21 mouse cellular contexts compared by ENCODE assay signal in the genomic region with DNA sequence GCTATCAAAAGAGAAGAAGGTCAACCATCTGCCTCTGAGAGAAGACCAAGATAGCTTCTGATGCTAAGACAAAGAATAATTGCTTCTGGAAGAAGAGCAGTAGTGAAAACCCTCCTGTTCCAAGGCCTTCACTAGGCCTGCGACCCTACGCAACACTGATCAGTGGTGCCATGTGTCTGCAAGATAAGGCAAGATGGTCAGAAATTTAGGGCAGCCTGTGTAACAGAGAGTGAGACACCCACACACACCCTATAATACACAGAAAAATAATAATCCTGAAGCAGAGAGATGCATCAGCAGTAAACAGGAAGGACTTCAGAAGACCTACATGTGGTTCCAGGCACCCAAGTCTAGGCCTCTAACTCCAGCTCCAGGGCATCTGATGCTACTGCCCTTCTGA. TPM values are rescaled to one million over a fixed set of nuclear protein-coding genes. Genes with fewer than 3 reads are reported as not detected.
DNase-seq lines count a peak whose midpoint lies in the region; ATAC-seq and TF ChIP-seq lines count a peak whose summit lies in the region.
"Had no signal": no experiment of that assay in that cellular context is flagged by ENCODE, and none has a peak within 500 bp of the region (broad histone marks: within the 10 kb centered on the region; RNA-seq: fewer than 3 reads in every experiment).

No protein-coding gene starts in this region.

- intact Hi-C loops in heart, postnatal 10 days (cut with DNase I) = no loop called here

- H3K9me3 ChIP-seq in liver, embryonic 13.5 days (replicated peaks) = no peaks in the 10 kb centered on the region
- H3K9me3 ChIP-seq in liver, postnatal 0 days (ENCODE audit: low read length) = no peaks in the 10 kb centered on the region
- no peaks in the 10 kb centered on the region for H3K9me3 ChIP-seq in heart, embryonic 12.5 days (replicated peaks)
- H3K9me3 ChIP-seq: embryonic facial prominence, embryonic 13.5 days; hindbrain, embryonic 13.5 days had no signal

- H3K4me1 ChIP-seq in liver, embryonic 13.5 days (replicated peaks) = peaks cover 26% of the 10 kb centered on the region
- no peaks in the 10 kb centered on the region for H3K4me1 ChIP-seq in liver, postnatal 0 days (ENCODE audit: insufficient read depth)
- H3K4me1 ChIP-seq in heart, embryonic 12.5 days (replicated peaks) = no peaks in the 10 kb centered on the region; the same call in 1 of the 2 replicates
- H3K4me1 ChIP-seq: hindbrain, embryonic 13.5 days had no signal

- no peak overlapping the region for H3K9ac ChIP-seq in liver, embryonic 13.5 days
- no peak overlapping the region for H3K9ac ChIP-seq in liver, postnatal 0 days (replicated peaks)
- no peak overlapping the region for H3K9ac ChIP-seq in heart, embryonic 12.5 days
- H3K9ac ChIP-seq: embryonic facial prominence, embryonic 13.5 days; hindbrain, embryonic 13.5 days had no signal

- 29% methylated on average over 2 of the region's 2 CpGs for WGBS in liver, embryonic 13.5 days (ENCODE audit: insufficient replicate concordance)
- 47% methylated on average over 2 of the region's 2 CpGs for WGBS in liver, postnatal 0 days (ENCODE audit: insufficient replicate concordance)
- 94% methylated on average over 2 of the region's 2 CpGs for WGBS in heart, embryonic 12.5 days

- DNase-seq in liver, embryonic 13.5 days = peak; percentile 48
- no peak for DNase-seq in liver, postnatal 0 days
- DNase-seq in B cell, adult 2 months = no peak
- DNase-seq in heart, postnatal 10 days = no peak
- DNase-seq: adrenal gland, adult 8-10 months; adrenal gland, postnatal 36 days; cerebellum, adult 11 months; cerebellum, adult 9-11 months; cerebellum, postnatal 36 days; gastrocnemius, adult 2 months; gastrocnemius, postnatal 25 days; heart, postnatal 14 days had no signal

- ATAC-seq in erythroid progenitor cell, adult 5-6 weeks (replicated peaks; ENCODE audit: low FRiP score, poor library complexity, severe bottlenecking) = 0 out of 2 replicates have a peak, but pooled peaks have one; percentile 54
- peak; percentile 98 for ATAC-seq in liver, embryonic 13.5 days (ENCODE audit: low read depth)
- peak; percentile 45 for ATAC-seq in liver, postnatal 0 days
- ATAC-seq in heart, embryonic 12.5 days (ENCODE audit: insufficient number of reproducible peaks, low FRiP score) = no peak
- ATAC-seq: forebrain, embryonic 14.5 days; hindbrain, postnatal 0 days had no signal

- TF ChIP-seq CTCF in liver, postnatal 0 days (IDR thresholded peaks at IDR 0.05; ENCODE audit: low read depth) = no peak

- H3K4me2 ChIP-seq in liver, embryonic 13.5 days = 0 out of 2 replicates have a peak overlapping the region, but pooled peaks have one; percentile 1
- H3K4me2 ChIP-seq in liver, postnatal 0 days (ENCODE audit: low read depth, low read length) = no peak overlapping the region
- no peak overlapping the region for H3K4me2 ChIP-seq in heart, embryonic 12.5 days
- H3K4me2 ChIP-seq: embryonic facial prominence, embryonic 13.5 days; hindbrain, embryonic 13.5 days had no signal

- peaks cover 41% of the 10 kb centered on the region for H3K36me3 ChIP-seq in liver, embryonic 13.5 days
- H3K36me3 ChIP-seq in liver, postnatal 0 days (replicated peaks; ENCODE audit: insufficient read depth, low read length) = peaks cover 4% of the 10 kb centered on the region
- peaks cover 13% of the 10 kb centered on the region for H3K36me3 ChIP-seq in heart, embryonic 12.5 days
- H3K36me3 ChIP-seq: hindbrain, embryonic 13.5 days had no signal

- H3K27ac ChIP-seq in liver, embryonic 13.5 days = peak overlapping the region; percentile 65
- no peak overlapping the region for H3K27ac ChIP-seq in liver, postnatal 0 days (ENCODE audit: low read depth)
- H3K27ac ChIP-seq in heart, embryonic 12.5 days (ENCODE audit: poor library complexity, severe bottlenecking) = no peak overlapping the region
- H3K27ac ChIP-seq: embryonic facial prominence, embryonic 13.5 days; gastrocnemius, adult 2 months; hindbrain, embryonic 13.5 days; hindbrain, postnatal 0 days had no signal

- no peak overlapping the region for H3K4me3 ChIP-seq in liver, embryonic 13.5 days (replicated peaks)
- H3K4me3 ChIP-seq in liver, postnatal 0 days (ENCODE audit: low read depth, low read length) = no peak overlapping the region
- no peak overlapping the region for H3K4me3 ChIP-seq in heart, embryonic 12.5 days
- H3K4me3 ChIP-seq: embryonic facial prominence, embryonic 13.5 days; gastrocnemius, adult 2 months; hindbrain, embryonic 13.5 days had no signal

- TF ChIP-seq EP300 in liver, postnatal 0 days (IDR thresholded peaks at IDR 0.05; ENCODE audit: low read depth) = no peak

- no peaks in the 10 kb centered on the region for H3K27me3 ChIP-seq in liver, embryonic 13.5 days
- no peaks in the 10 kb centered on the region for H3K27me3 ChIP-seq in liver, postnatal 0 days (ENCODE audit: insufficient read depth, low read length)
- no peaks in the 10 kb centered on the region for H3K27me3 ChIP-seq in heart, embryonic 12.5 days (replicated peaks)
- H3K27me3 ChIP-seq: embryonic facial prominence, embryonic 13.5 days; hindbrain, embryonic 13.5 days had no signal

RNA-seq across cellular contexts. Expression of a gene that starts 12.6 kb away (rescaled TPM):
- 77.5 and 87.2 TPM in 2 replicates for total RNA-seq in erythroid progenitor cell, adult 5-6 weeks (2015; ENCODE audit: low replicate concordance)
- 75.9 and 127 TPM in 2 replicates for total RNA-seq in erythroid progenitor cell, adult 5-6 weeks (2017; ENCODE audit: low replicate concordance)
- 33.8 and 39.7 TPM in 2 replicates for polyA plus RNA-seq in liver, embryonic 13.5 days (2015; fragmentation: Nextera tagmentation; extraction: Ambion mirVana)
- polyA plus RNA-seq in liver, postnatal 0 days (2015; fragmentation: Nextera tagmentation; extraction: Ambion mirVana) = 13.7 TPM in 2 replicates
- polyA plus RNA-seq in heart, embryonic 12.5 days (2016; fragmentation: Nextera tagmentation; extraction: Ambion mirVana) = 26.4 and 27.9 TPM in 2 replicates
- total RNA-seq in heart, postnatal 10 days (2021) = 1 to 10 TPM; 5.9 to 6.9 TPM

RNA-seq across cellular contexts. Expression of a gene that starts 12.9 kb away (rescaled TPM):
- total RNA-seq in erythroid progenitor cell, adult 5-6 weeks (2015; ENCODE audit: low replicate concordance) = 7.6 and 26.4 TPM in 2 replicates
- 3.3 and 4.4 TPM in 2 replicates for total RNA-seq in erythroid progenitor cell, adult 5-6 weeks (2017; ENCODE audit: low replicate concordance)
- 13.9 and 15.5 TPM in 2 replicates for polyA plus RNA-seq in liver, embryonic 13.5 days (2015; fragmentation: Nextera tagmentation; extraction: Ambion mirVana)
- 6.8 and 8.0 TPM in 2 replicates for polyA plus RNA-seq in liver, postnatal 0 days (2015; fragmentation: Nextera tagmentation; extraction: Ambion mirVana)
- polyA plus RNA-seq in heart, embryonic 12.5 days (2016; fragmentation: Nextera tagmentation; extraction: Ambion mirVana) = 14.4 and 16.3 TPM in 2 replicates
- 10 to 100 TPM; 13.2 to 17.7 TPM for total RNA-seq in heart, postnatal 10 days (2021)

RNA-seq across cellular contexts. Expression of a gene that starts 32.1 kb away (rescaled TPM):
- 0.36 TPM in 1 of 2 replicates, not detected in the other for total RNA-seq in erythroid progenitor cell, adult 5-6 weeks (2015; ENCODE audit: low replicate concordance)
- total RNA-seq in erythroid progenitor cell, adult 5-6 weeks (2017; ENCODE audit: low replicate concordance) = 2.0 and 5.8 TPM in 2 replicates
- 2.8 and 3.5 TPM in 2 replicates for polyA plus RNA-seq in liver, embryonic 13.5 days (2015; fragmentation: Nextera tagmentation; extraction: Ambion mirVana)
- 1.3 and 1.6 TPM in 2 replicates for polyA plus RNA-seq in liver, postnatal 0 days (2015; fragmentation: Nextera tagmentation; extraction: Ambion mirVana)
- 10.3 and 10.6 TPM in 2 replicates for polyA plus RNA-seq in heart, embryonic 12.5 days (2016; fragmentation: Nextera tagmentation; extraction: Ambion mirVana)
- 10 to 100 TPM; 75.4 to 78.8 TPM for total RNA-seq in heart, postnatal 10 days (2021)
- total RNA-seq: granulocyte monocyte progenitor cell, adult 5-6 weeks; hematopoietic stem cell, adult 5-6 weeks had no signal

RNA-seq across cellular contexts. Expression of a gene that starts 41.9 kb away (rescaled TPM):
- 25.2 and 57.3 TPM in 2 replicates for total RNA-seq in erythroid progenitor cell, adult 5-6 weeks (2015; ENCODE audit: low replicate concordance)
- total RNA-seq in erythroid progenitor cell, adult 5-6 weeks (2017; ENCODE audit: low replicate concordance) = 35.6 and 66.1 TPM in 2 replicates
- 57.3 and 73.9 TPM in 2 replicates for polyA plus RNA-seq in liver, embryonic 13.5 days (2015; fragmentation: Nextera tagmentation; extraction: Ambion mirVana)
- 13.4 and 16.9 TPM in 2 replicates for polyA plus RNA-seq in liver, postnatal 0 days (2015; fragmentation: Nextera tagmentation; extraction: Ambion mirVana)
- 67.8 and 68.2 TPM in 2 replicates for polyA plus RNA-seq in heart, embryonic 12.5 days (2016; fragmentation: Nextera tagmentation; extraction: Ambion mirVana)
- 10 to 100 TPM; 60.2 to 66.8 TPM for total RNA-seq in heart, postnatal 10 days (2021)

RNA-seq across cellular contexts. Expression of a gene that starts 57.7 kb away (rescaled TPM):
- total RNA-seq in erythroid progenitor cell, adult 5-6 weeks (2015; ENCODE audit: low replicate concordance) = not detected in 2 replicates
- total RNA-seq in erythroid progenitor cell, adult 5-6 weeks (2017; ENCODE audit: low replicate concordance) = 0.51 TPM in 1 of 2 replicates, not detected in the other
- 0.48 and 0.53 TPM in 2 replicates for polyA plus RNA-seq in liver, embryonic 13.5 days (2015; fragmentation: Nextera tagmentation; extraction: Ambion mirVana)
- 0.19 and 0.21 TPM in 2 replicates for polyA plus RNA-seq in liver, postnatal 0 days (2015; fragmentation: Nextera tagmentation; extraction: Ambion mirVana)
- polyA plus RNA-seq in heart, embryonic 12.5 days (2016; fragmentation: Nextera tagmentation; extraction: Ambion mirVana) = 0.24 and 0.43 TPM in 2 replicates
- total RNA-seq in heart, postnatal 10 days (2021) = 1 to 10 TPM; 1.1 to 1.4 TPM
- total RNA-seq: ES-E14; granulocyte monocyte progenitor cell, adult 5-6 weeks; hematopoietic stem cell, adult 5-6 weeks had no signal
